Comparison of ENCODE assay signal across 8 mouse cellular contexts in genomic region chr11:98942555-98942922, GRCm38 (mm10). TPM values are rescaled to one million over a fixed set of nuclear protein-coding genes. Genes with fewer than 3 reads are reported as not detected.
A peak's percentile ranks its signal among the peaks of the same experiment; 100 is the strongest.
DNase-seq lines count a peak whose midpoint lies in the region; ATAC-seq and TF ChIP-seq lines count a peak whose summit lies in the region.

No protein-coding gene starts in this region.

- H3K4me1 ChIP-seq in heart, embryonic 15.5 days (replicated peaks): peaks cover 89% of the 10 kb centered on the region
- peaks cover 23% of the 10 kb centered on the region for H3K4me1 ChIP-seq in bone marrow, adult 2 months (ENCODE audit: control insufficient read depth, insufficient read depth, low read length)
- H3K4me1 ChIP-seq in hindbrain, embryonic 11.5 days (replicated peaks; ENCODE audit: control insufficient read depth, insufficient read depth, low read length): peaks cover 40% of the 10 kb centered on the region
- peaks cover 32% of the 10 kb centered on the region for H3K4me1 ChIP-seq in midbrain, embryonic 14.5 days (ENCODE audit: control insufficient read depth, insufficient read depth, low read length)

- intact Hi-C loops in heart, postnatal 10 days (cut with DNase I): no loop called here

- ATAC-seq in heart, embryonic 15.5 days (replicated peaks; ENCODE audit: insufficient number of reproducible peaks, insufficient read depth, low FRiP score, low read depth): peak; percentile 1; the same call in 1 of the 2 replicates
- ATAC-seq in hindbrain, embryonic 11.5 days (ENCODE audit: low FRiP score): no peak
- ATAC-seq in midbrain, embryonic 14.5 days (ENCODE audit: low FRiP score, low TSS enrichment): no peak; the same call in 1 of the 2 replicates

- TF ChIP-seq POLR2A in bone marrow, adult 2 months (IDR thresholded peaks at IDR 0.05; ENCODE audit: borderline replicate concordance, control insufficient read depth, low read depth, low read length): no peak

- H3K27ac ChIP-seq in heart, embryonic 15.5 days: peak overlapping the region; percentile 99
- peak overlapping the region; percentile 81 for H3K27ac ChIP-seq in bone marrow, adult 2 months (ENCODE audit: control insufficient read depth, insufficient read depth, low read depth, low read length, poor library complexity)
- peak overlapping the region; percentile 67 for H3K27ac ChIP-seq in hindbrain, embryonic 11.5 days (ENCODE audit: low read depth, low read length)
- H3K27ac ChIP-seq in midbrain, embryonic 14.5 days (replicated peaks; ENCODE audit: low read depth, low read length): peak overlapping the region; percentile 86

- no peak for TF ChIP-seq CTCF in bone marrow, adult 2 months (IDR thresholded peaks at IDR 0.05; ENCODE audit: control insufficient read depth, insufficient read depth, low read length)

- H3K9me3 ChIP-seq in heart, embryonic 15.5 days (replicated peaks): no peaks in the 10 kb centered on the region
- H3K9me3 ChIP-seq in hindbrain, embryonic 11.5 days (ENCODE audit: control insufficient read depth, low read length): no peaks in the 10 kb centered on the region
- no peaks in the 10 kb centered on the region for H3K9me3 ChIP-seq in midbrain, embryonic 14.5 days (ENCODE audit: control insufficient read depth, low read length)

- DNase-seq in heart, postnatal 10 days: no peak
- DNase-seq in hindbrain, embryonic 11.5 days (ENCODE audit: low spot score): no peak
- DNase-seq in midbrain, embryonic 14.5 days: no peak
- DNase-seq in Muller cell, postnatal 12 days (ENCODE audit: inconsistent ontology term): no peak
- DNase-seq in c-Kit-positive CD71-positive TER-119-positive erythroid progenitor cells, embryonic 14.5 days (ENCODE audit: low spot score): no peak
- DNase-seq in thymus, postnatal 25 days: no peak

- 29% methylated on average over 3 of the region's 3 CpGs for WGBS in heart, embryonic 15.5 days
- 9% methylated on average over 3 of the region's 3 CpGs for WGBS in bone marrow, adult 2 months
- WGBS in hindbrain, embryonic 11.5 days: 61% methylated on average over 3 of the region's 3 CpGs
- 56% methylated on average over 3 of the region's 3 CpGs for WGBS in midbrain, embryonic 14.5 days

- H3K9ac ChIP-seq in heart, embryonic 15.5 days: peak overlapping the region; percentile 85
- H3K9ac ChIP-seq in hindbrain, embryonic 11.5 days (ENCODE audit: low read depth, low read length): peak overlapping the region; percentile 46; the same call in 1 of the 2 replicates
- H3K9ac ChIP-seq in midbrain, embryonic 14.5 days (replicated peaks; ENCODE audit: low read length): peak overlapping the region; percentile 64; the same call in 1 of the 2 replicates

- no peaks in the 10 kb centered on the region for H3K36me3 ChIP-seq in heart, embryonic 15.5 days
- no peaks in the 10 kb centered on the region for H3K36me3 ChIP-seq in hindbrain, embryonic 11.5 days (ENCODE audit: control insufficient read depth, insufficient read depth, low read length)
- no peaks in the 10 kb centered on the region for H3K36me3 ChIP-seq in midbrain, embryonic 14.5 days (ENCODE audit: control insufficient read depth, insufficient read depth, low read length)

- H3K4me2 ChIP-seq in heart, embryonic 15.5 days: peak overlapping the region; percentile 83
- peak overlapping the region; percentile 76 for H3K4me2 ChIP-seq in hindbrain, embryonic 11.5 days (replicated peaks; ENCODE audit: low read depth, low read length)
- H3K4me2 ChIP-seq in midbrain, embryonic 14.5 days (ENCODE audit: low read length): peak overlapping the region; percentile 74

- H3K27me3 ChIP-seq in heart, embryonic 15.5 days: no peaks in the 10 kb centered on the region
- no peaks in the 10 kb centered on the region for H3K27me3 ChIP-seq in hindbrain, embryonic 11.5 days (ENCODE audit: control insufficient read depth, insufficient read depth, low read length)
- no peaks in the 10 kb centered on the region for H3K27me3 ChIP-seq in midbrain, embryonic 14.5 days (ENCODE audit: control insufficient read depth, insufficient read depth, low read length)

- peak overlapping the region; percentile 80 for H3K4me3 ChIP-seq in heart, embryonic 15.5 days
- H3K4me3 ChIP-seq in bone marrow, adult 2 months (replicated peaks; ENCODE audit: control insufficient read depth, low read depth, low read length): peak overlapping the region; percentile 71
- H3K4me3 ChIP-seq in hindbrain, embryonic 11.5 days (ENCODE audit: low read depth, low read length): peak overlapping the region; percentile 35; the same call in 1 of the 2 replicates
- peak overlapping the region; percentile 52 for H3K4me3 ChIP-seq in midbrain, embryonic 14.5 days (replicated peaks; ENCODE audit: low read depth, low read length)

RNA-seq across cellular contexts. Expression of gene Rara, which starts 14.9 kb away (rescaled TPM):
- 26.2 and 31.0 TPM in 2 replicates for polyA plus RNA-seq in heart, embryonic 15.5 days (2015; fragmentation: Nextera tagmentation; extraction: Ambion mirVana)
- 10 to 100 TPM; 31.9 to 33.0 TPM for total RNA-seq in heart, postnatal 10 days (2021)
- 8.9 and 17.2 TPM in 2 replicates for polyA plus RNA-seq in bone marrow, adult 2 months (2011; ENCODE audit: insufficient read depth, insufficient read length, low replicate concordance, missing spikeins)
- polyA plus RNA-seq in hindbrain, embryonic 11.5 days (2014; fragmentation: Nextera tagmentation; extraction: Ambion mirVana): 48.3 and 51.2 TPM in 2 replicates
- 8.8 and 11.0 TPM in 2 replicates for polyA plus RNA-seq in midbrain, embryonic 14.5 days (2014; fragmentation: Nextera tagmentation; extraction: Ambion mirVana)

RNA-seq across cellular contexts. Expression of gene Cdc6, which starts 34.9 kb away (rescaled TPM):
- polyA plus RNA-seq in heart, embryonic 15.5 days (2015; fragmentation: Nextera tagmentation; extraction: Ambion mirVana): 14.2 and 20.4 TPM in 2 replicates
- total RNA-seq in heart, postnatal 10 days (2021): 1 to 10 TPM; 3.3 to 3.6 TPM
- polyA plus RNA-seq in bone marrow, adult 2 months (2011; ENCODE audit: insufficient read depth, insufficient read length, low replicate concordance, missing spikeins): 50.4 and 53.9 TPM in 2 replicates
- 33.1 and 39.0 TPM in 2 replicates for polyA plus RNA-seq in hindbrain, embryonic 11.5 days (2014; fragmentation: Nextera tagmentation; extraction: Ambion mirVana)
- polyA plus RNA-seq in midbrain, embryonic 14.5 days (2014; fragmentation: Nextera tagmentation; extraction: Ambion mirVana): 2.5 and 5.6 TPM in 2 replicates

RNA-seq across cellular contexts. Expression of gene Gjd3, which starts 40.3 kb away (rescaled TPM):
- 3.6 and 4.4 TPM in 2 replicates for polyA plus RNA-seq in heart, embryonic 15.5 days (2015; fragmentation: Nextera tagmentation; extraction: Ambion mirVana)
- 1 to 10 TPM; 1.3 to 2.0 TPM for total RNA-seq in heart, postnatal 10 days (2021)
- polyA plus RNA-seq in bone marrow, adult 2 months (2011; ENCODE audit: insufficient read depth, insufficient read length, low replicate concordance, missing spikeins): not detected in 2 replicates
- 0.28 and 0.74 TPM in 2 replicates for polyA plus RNA-seq in hindbrain, embryonic 11.5 days (2014; fragmentation: Nextera tagmentation; extraction: Ambion mirVana)
- 0.70 and 2.0 TPM in 2 replicates for polyA plus RNA-seq in midbrain, embryonic 14.5 days (2014; fragmentation: Nextera tagmentation; extraction: Ambion mirVana)
